Mouse (Mus musculus) embryonic fibroblast, embryonic 13.5 days (primary cell): Measurements from ENCODE around the gene Rps6ka6. TPM values are rescaled to one million over a fixed set of nuclear protein-coding genes. Genes with fewer than 3 reads are reported as not detected.

Source experiments
- H3K27ac ChIP-seq: 2 replicates; pipeline ENCODE4 v1.5.1; 2012; ENCODE audit warnings: low read length, control low read depth, inconsistent platforms; ENCODE audit not compliant: insufficient read depth
- H3K4me1 ChIP-seq: 2 replicates; pipeline ENCODE4 v1.6.1; 2011; ENCODE audit warnings: low read length; ENCODE audit not compliant: control insufficient read depth, insufficient read depth
- H3K4me3 ChIP-seq: 2 replicates; pipeline ENCODE4 v1.5.1; 2011; ENCODE audit warnings: mild to moderate bottlenecking, control low read depth, low read length; ENCODE audit not compliant: insufficient read depth
- CTCF ChIP-seq: IDR thresholded peaks from 2 replicates; pipeline ENCODE4 v1.5.1; 2011; ENCODE audit warnings: mild to moderate bottlenecking, control low read depth, low read length, moderate library complexity, borderline replicate concordance; ENCODE audit not compliant: insufficient read depth
- POLR2A ChIP-seq: IDR thresholded peaks from 2 replicates; pipeline ENCODE4 v1.6.1; 2011; ENCODE audit warnings: low read depth, mild to moderate bottlenecking, control low read depth, low read length, moderate library complexity
- polyA plus RNA-seq: library from polyadenylated mRNA; stranded (reverse); fragments of >200 nt; gene quantifications from 2 replicates; pipeline ENCODE4 v1.2.4, GENCODE M21; 2011; ENCODE audit warnings: low read depth; ENCODE audit not compliant: missing spikeins, insufficient read length

Rps6ka6 gene
- polyA plus RNA-seq, 1 experiment = 2.6 TPM

GRCm38 (mm10) chrX:111377020-111377419 lies 160.7 kb downstream of the Rps6ka6 start:
- no peak overlapping the region for H3K27ac ChIP-seq
- H3K4me1 ChIP-seq = no peaks in the 10 kb centered on the region
- no peak overlapping the region for H3K4me3 ChIP-seq
- TF ChIP-seq CTCF = no peak
- TF ChIP-seq POLR2A = no peak

GRCm38 (mm10) chrX:111374177-111374576 lies 163.6 kb downstream of the Rps6ka6 start:
- Histone ChIP-seq H3K4me3 (no peak overlapping the region), H3K27ac (no peak overlapping the region), H3K4me1 (no peaks in the 10 kb centered on the region)
- TF ChIP-seq POLR2A = no peak
- TF ChIP-seq CTCF = no peak

Other genes with a start within 250 kb of the Rps6ka6 start
- gene Hdx, start 159.1 kb upstream of the Rps6ka6 start, polyA plus RNA-seq = 2.8 and 3.1 TPM in 2 replicates